Mouse (Mus musculus) neural tube, embryonic 14.5 days (tissue): ENCODE measurements around the gene Atp8b3. TPM values are rescaled to one million over a fixed set of nuclear protein-coding genes. Genes with fewer than 3 reads are reported as not detected.

ENCODE experiments used
- ATAC-seq: fragments of 200-750 bp; cut with Nextera tagmentation; 2 replicates; pipeline ENCODE4 v1.8.0; 2017; ENCODE audit warnings: low read depth, mild to moderate bottlenecking, moderate TSS enrichment, moderate library complexity
- H3K27ac ChIP-seq: fragments of 300-500 bp; sonication (generic); 2 replicates; pipeline ENCODE4 v1.5.1; 2014; ENCODE audit warnings: low read depth, mild to moderate bottlenecking, control low read depth, low read length, moderate library complexity, mixed read lengths
- H3K27me3 ChIP-seq: fragments of 300-500 bp; sonication (generic); 2 replicates; pipeline ENCODE4 v1.6.1; 2014; ENCODE audit warnings: low read length; ENCODE audit not compliant: control insufficient read depth, insufficient read depth
- H3K36me3 ChIP-seq: fragments of 300-500 bp; sonication (generic); 2 replicates; pipeline ENCODE4 v1.6.1; 2014; ENCODE audit warnings: low read length, mixed read lengths; ENCODE audit not compliant: control insufficient read depth, insufficient read depth
- H3K4me1 ChIP-seq: fragments of 300-500 bp; sonication (generic); 2 replicates; pipeline ENCODE4 v1.6.1; 2014; ENCODE audit warnings: low read length; ENCODE audit not compliant: control insufficient read depth, insufficient read depth
- H3K4me2 ChIP-seq: fragments of 300-500 bp; sonication (generic); 2 replicates; pipeline ENCODE4 v1.6.1; 2014; ENCODE audit warnings: mild to moderate bottlenecking, low read depth, low read length, control low read depth
- H3K4me3 ChIP-seq: fragments of 300-500 bp; sonication (generic); 2 replicates; pipeline ENCODE4 v1.5.1; 2014; ENCODE audit warnings: low read depth, low read length, control low read depth, mixed read lengths
- H3K9ac ChIP-seq: fragments of 300-500 bp; sonication (generic); replicated peaks from 2 replicates; pipeline ENCODE4 v1.6.1; 2014; ENCODE audit warnings: low read depth, mild to moderate bottlenecking, control low read depth, low read length, mixed read lengths
- H3K9me3 ChIP-seq: fragments of 300-500 bp; sonication (generic); 2 replicates; pipeline ENCODE4 v1.6.1; 2016; ENCODE audit warnings: low read length; ENCODE audit not compliant: control insufficient read depth
- WGBS: fragments of 180-500 bp; shearing (Covaris S2); extraction: QIAGEN DNeasy Blood & Tissue Kit; methylation state at CpG from one replicate; pipeline ENCODE4 v1.1.7; 2014; 5-methylcytosine and 5-hydroxymethylcytosine counted together
- polyA plus RNA-seq: library from polyadenylated mRNA; unstranded; fragments of >200 nt; fragmentation: Nextera tagmentation; extraction: Ambion mirVana; gene quantifications from 2 replicates; pipeline ENCODE4 v1.2.1, GENCODE M21; 2014

Atp8b3 gene
- polyA plus RNA-seq, 1 experiment from 2014 or later: 0.79 TPM

DNA sequence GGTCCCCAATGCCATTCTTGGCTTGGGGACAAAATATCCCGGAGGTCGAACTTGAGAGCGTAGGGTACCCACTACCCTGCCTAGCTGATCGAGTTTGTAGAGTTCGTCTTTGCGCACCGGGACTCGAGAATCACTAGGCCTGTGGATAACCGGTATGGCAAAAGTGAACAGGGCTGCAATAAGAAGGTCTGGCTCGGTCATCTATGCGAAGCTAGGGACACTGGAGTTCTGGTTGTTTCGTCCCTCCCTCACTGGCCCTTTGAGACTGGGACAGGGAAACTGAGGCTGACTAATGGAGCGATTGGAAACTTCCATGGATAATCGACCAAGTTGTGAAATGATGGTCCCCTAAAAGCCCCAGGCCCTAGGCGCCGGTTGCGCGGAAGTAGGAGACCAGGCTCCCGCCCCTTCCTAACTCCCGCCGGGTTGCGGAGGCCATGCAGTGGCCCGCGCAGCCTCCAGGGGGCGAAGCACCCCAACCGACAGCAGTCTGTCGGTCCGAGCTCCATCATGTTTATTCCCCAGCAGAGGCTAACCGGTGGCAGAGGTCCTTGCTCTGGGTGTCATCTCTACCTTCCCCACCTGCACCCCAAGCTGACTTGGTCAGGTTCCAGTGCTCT lies 39.3 kb upstream of the Atp8b3 start:
- Histone ChIP-seq H3K27ac (peak overlapping the region; percentile 85), H3K36me3 (no peaks in the 10 kb centered on the region), H3K4me2 (peak overlapping the region; percentile 94), H3K9ac (peak overlapping the region; percentile 76), H3K4me1 (peaks cover 22% of the 10 kb centered on the region), H3K9me3 (no peaks in the 10 kb centered on the region), H3K27me3 (no peaks in the 10 kb centered on the region; the same call in 1 of the 2 replicates), H3K4me3 (peak overlapping the region; percentile 76)
- ATAC-seq: peak; percentile 16
- 1% methylated on average over 29 of the region's 29 CpGs for WGBS

- peak; percentile 75 for ATAC-seq
- Histone ChIP-seq H3K9ac (peak within 1 kb of the TSS; percentile 76), H3K27ac (peak within 1 kb of the TSS; percentile 85), H3K9me3 (no peaks in the 10 kb centered on the region), H3K4me2 (peak within 1 kb of the TSS; percentile 94), H3K27me3 (no peaks in the 10 kb centered on the region; the same call in 1 of the 2 replicates), H3K4me3 (peak within 1 kb of the TSS; percentile 76), H3K36me3 (no peaks in the 10 kb centered on the region), H3K4me1 (peaks cover 22% of the 10 kb centered on the region)
- WGBS: under 1% methylated on average over 67 of the region's 97 CpGs
These were observed 38.5 kb upstream of the Atp8b3 start, which contains the start of gene Klf16 for GRCm38 (mm10) chr10:80577195-80578130. Klf16 (minus strand) TSS chr10:80577321.

DNA sequence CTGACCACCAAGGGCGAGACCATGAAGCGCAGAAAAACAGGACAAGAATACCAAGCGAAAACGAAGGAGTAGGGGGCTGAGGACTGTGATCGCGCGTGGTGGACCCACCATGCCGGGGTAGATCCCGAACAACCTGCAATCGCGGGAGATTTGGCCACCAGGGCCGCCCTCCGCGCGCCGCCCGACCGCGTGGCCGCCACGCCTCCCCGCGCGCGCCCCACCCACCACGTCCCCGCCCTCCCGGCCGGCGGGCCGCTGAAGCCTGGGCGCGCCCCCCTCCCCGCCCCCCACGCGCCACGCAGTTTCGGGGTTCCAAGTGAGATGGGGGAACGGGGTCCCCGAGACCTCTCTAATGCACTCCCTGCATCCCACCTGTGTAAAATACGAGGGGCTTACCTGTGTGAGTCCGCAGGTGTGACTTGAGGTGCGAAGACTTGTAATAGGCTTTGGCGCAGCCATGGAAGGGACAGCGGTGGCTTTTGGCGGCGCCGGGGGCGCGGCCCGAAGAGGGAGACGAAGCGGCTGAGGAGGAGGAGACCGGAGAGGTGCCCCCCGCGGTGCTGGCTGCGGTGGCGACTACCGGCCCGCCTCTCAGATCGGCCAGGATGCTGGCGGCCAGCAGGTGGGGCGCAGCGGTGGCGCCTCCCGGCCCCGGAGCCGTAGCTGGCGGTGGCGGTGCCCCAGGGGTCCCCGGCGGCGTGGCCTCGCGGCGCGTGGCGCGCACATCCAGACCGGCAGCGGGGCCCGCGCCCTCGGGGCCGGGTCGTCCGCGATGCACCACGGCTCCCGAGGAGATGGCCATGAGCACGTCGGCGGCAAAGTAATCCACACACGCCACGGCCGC lies 37.6 kb upstream of the Atp8b3 start:
- Histone ChIP-seq H3K4me1 (peaks cover 23% of the 10 kb centered on the region), H3K4me2 (peak overlapping the region; percentile 94), H3K27ac (peak overlapping the region; percentile 85), H3K36me3 (no peaks in the 10 kb centered on the region), H3K4me3 (peak overlapping the region; percentile 76), H3K9me3 (no peaks in the 10 kb centered on the region), H3K9ac (peak overlapping the region; percentile 76), H3K27me3 (no peaks in the 10 kb centered on the region; the same call in 1 of the 2 replicates)
- peak; percentile 14; the same call in 1 of the 2 replicates for ATAC-seq
- under 1% methylated on average over 93 of the region's 96 CpGs for WGBS

- no peaks in the 10 kb centered on the region; the same call in 1 of the 2 replicates for H3K27me3 ChIP-seq
- peak overlapping the region; percentile 76 for H3K9ac ChIP-seq
- H3K27ac ChIP-seq: no peak overlapping the region
- no peaks in the 10 kb centered on the region for H3K9me3 ChIP-seq
- WGBS: 15% methylated on average over 17 of the region's 17 CpGs
- H3K4me2 ChIP-seq: peak overlapping the region; percentile 94
- ATAC-seq: no peak
- peak overlapping the region; percentile 76 for H3K4me3 ChIP-seq
- H3K4me1 ChIP-seq: peaks cover 29% of the 10 kb centered on the region
- H3K36me3 ChIP-seq: no peaks in the 10 kb centered on the region
These were observed 37.0 kb upstream of the Atp8b3 start for GRCm38 (mm10) chr10:80575925-80576324.

DNA sequence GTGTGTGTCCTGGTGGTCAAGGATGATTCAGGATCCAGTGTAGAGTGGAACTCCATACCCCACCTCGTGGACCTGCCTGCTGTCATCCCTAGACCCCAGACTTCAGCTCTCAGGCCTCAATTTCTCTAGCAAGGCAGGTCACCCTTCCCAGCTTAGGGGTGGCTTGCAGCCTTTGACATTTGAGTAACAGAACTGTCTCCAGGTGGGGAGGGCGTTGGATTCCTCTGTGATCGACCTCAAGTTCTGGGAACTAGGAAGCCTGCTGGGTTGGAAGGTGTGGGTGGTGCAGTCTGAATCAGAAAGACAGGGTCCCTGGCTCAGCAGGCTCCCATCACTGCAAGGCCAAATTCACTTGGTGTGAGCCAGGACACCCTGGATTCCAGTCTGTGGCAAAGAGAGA lies 36.0 kb upstream of the Atp8b3 start:
- Histone ChIP-seq H3K4me1 (peaks cover 32% of the 10 kb centered on the region), H3K9ac (no peak overlapping the region), H3K4me3 (no peak overlapping the region), H3K27me3 (no peaks in the 10 kb centered on the region; the same call in 1 of the 2 replicates), H3K27ac (no peak overlapping the region), H3K36me3 (no peaks in the 10 kb centered on the region), H3K9me3 (no peaks in the 10 kb centered on the region), H3K4me2 (0 out of 2 replicates have a peak overlapping the region, but pooled peaks have one; percentile 94)
- no peak for ATAC-seq
- WGBS: 83% methylated on average over 3 of the region's 3 CpGs

DNA sequence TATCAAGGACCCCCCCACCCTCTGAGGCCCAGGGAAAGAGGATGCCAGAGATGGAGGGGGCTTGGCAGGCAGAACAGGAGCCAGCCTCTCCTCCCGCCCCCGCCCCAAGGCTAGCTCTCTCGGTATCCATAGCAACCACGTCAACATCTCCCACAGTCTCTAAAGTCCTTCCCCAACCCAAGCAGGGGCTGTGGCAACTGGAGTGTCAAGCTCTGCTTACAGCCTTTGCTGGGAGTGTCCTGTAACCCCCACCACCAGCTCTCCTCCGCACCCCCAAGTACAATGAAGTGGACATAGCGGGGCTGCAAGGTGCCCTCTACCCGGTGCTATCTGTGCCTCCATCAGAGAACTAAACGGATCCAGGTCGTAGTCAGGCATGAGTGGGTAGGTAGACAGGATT lies 35.0 kb upstream of the Atp8b3 start:
- 51% methylated on average over 9 of the region's 9 CpGs for WGBS
- Histone ChIP-seq H3K27ac (no peak overlapping the region), H3K4me2 (no peak overlapping the region)

GRCm38 (mm10) chr10:80572477-80572876 lies 33.6 kb upstream of the Atp8b3 start:
- WGBS: 93% methylated on average over 2 of the region's 2 CpGs
- no peak overlapping the region for H3K9ac ChIP-seq
- no peaks in the 10 kb centered on the region; the same call in 1 of the 2 replicates for H3K27me3 ChIP-seq
- no peaks in the 10 kb centered on the region for H3K9me3 ChIP-seq
- no peak for ATAC-seq
- no peak overlapping the region for H3K4me3 ChIP-seq
- no peaks in the 10 kb centered on the region; the same call in 1 of the 2 replicates for H3K36me3 ChIP-seq
- H3K4me2 ChIP-seq: no peak overlapping the region
- H3K27ac ChIP-seq: no peak overlapping the region
- H3K4me1 ChIP-seq: peaks cover 28% of the 10 kb centered on the region

More for the DNA sequence above, 35.0 kb upstream of the Atp8b3 start:
- H3K36me3 ChIP-seq: no peaks in the 10 kb centered on the region
- peaks cover 32% of the 10 kb centered on the region for H3K4me1 ChIP-seq
- no peak overlapping the region; the same call in 1 of the 2 replicates for H3K9ac ChIP-seq
- ATAC-seq: no peak
- no peaks in the 10 kb centered on the region for H3K9me3 ChIP-seq
- H3K27me3 ChIP-seq: no peaks in the 10 kb centered on the region; the same call in 1 of the 2 replicates
- no peak overlapping the region for H3K4me3 ChIP-seq
